Mouse (Mus musculus) layer of hippocampus, adult 2 months (tissue): ENCODE measurements around the gene Ciart. TPM values are rescaled to one million over a fixed set of nuclear protein-coding genes. Genes with fewer than 3 reads are reported as not detected.

ENCODE experiments used
- DNase-seq, 2 experiments: peaks; one replicate each; pipeline ENCODE4 v3.0.0; 2022; ENCODE audit warnings: low spot score in 2 of 2
- H3K27ac ChIP-seq: fragments of 200-600 bp; 2 replicates; pipeline ENCODE4 v1.8.1; 2022
- H3K4me3 ChIP-seq: fragments of 200-600 bp; 2 replicates; pipeline ENCODE4 v1.8.1; 2022; ENCODE audit warnings: mild to moderate bottlenecking
- CTCF ChIP-seq: fragments of 200-600 bp; conservative IDR thresholded peaks from 2 replicates; pipeline ENCODE4 v1.8.1; 2022; ENCODE audit warnings: antibody characterized with exemption, mild to moderate bottlenecking, moderate library complexity
- total RNA-seq, 2 experiments: library from RNA; stranded (reverse); gene quantifications; 2 replicates each; pipeline ENCODE4 v1.2.3; 2021

Gene Ciart
- total RNA-seq, 2 experiments from 2014 or later: 10.3 to 11.7 TPM

DNA sequence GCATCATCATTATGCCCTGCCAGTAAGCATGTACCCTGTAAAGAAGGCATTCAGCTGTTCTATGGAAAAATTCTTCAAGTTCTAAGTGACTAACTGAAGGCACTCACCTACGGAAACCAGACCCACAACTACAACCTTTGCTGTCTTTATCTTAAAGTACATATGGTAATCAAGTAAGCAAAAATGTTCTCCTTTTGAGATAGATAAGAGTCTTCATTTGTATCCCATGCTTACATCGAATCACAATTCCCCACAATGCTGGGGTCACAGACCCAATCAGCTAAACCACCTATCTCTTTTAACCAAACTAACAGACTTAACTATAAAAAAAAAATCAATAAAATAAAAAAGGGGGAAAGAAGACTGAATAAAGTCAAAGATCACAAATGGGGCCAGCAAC lies 42.8 kb downstream of the Ciart start:
- Histone ChIP-seq H3K4me3 (no peak overlapping the region), H3K27ac (no peak overlapping the region)
- no peak for DNase-seq
- TF ChIP-seq CTCF: no peak

DNA sequence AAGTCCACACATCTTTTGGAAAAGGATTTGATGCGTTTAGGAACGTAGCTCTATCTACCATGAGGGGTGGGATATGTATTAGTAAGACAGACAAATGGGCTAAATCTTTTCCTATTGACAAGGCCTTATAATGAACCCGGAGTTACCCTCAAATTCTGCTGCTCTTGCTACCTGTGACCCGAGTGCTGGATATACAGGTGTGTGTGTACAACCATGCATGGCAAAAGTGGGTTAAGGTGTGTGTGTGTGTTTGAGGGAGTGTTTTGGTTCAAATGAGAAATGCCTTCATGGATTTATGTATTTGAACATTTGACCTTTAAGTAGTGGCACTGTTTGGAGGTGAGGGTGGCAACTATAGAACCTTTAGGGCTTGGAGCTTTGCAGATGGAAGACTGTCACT lies 53.0 kb downstream of the Ciart start:
- Histone ChIP-seq H3K27ac (no peak overlapping the region), H3K4me3 (no peak overlapping the region)
- TF ChIP-seq CTCF: no peak
- no peak for DNase-seq

Other genes starting within 250 kb of the Ciart start
- gene Mcl1, start 223.5 kb downstream of the Ciart start, total RNA-seq: 10 to 100 TPM; 49.6 to 55.2 TPM
- gene Adamtsl4, start 194.3 kb downstream of the Ciart start, total RNA-seq: 1 to 10 TPM; 7.0 to 7.9 TPM
- gene Ecm1, start 142.7 kb downstream of the Ciart start, total RNA-seq: 10 to 100 TPM in 1 of 2 experiments, 1 to 10 TPM in 1; 9.3 to 10.5 TPM
- gene Tars2, start 122.0 kb downstream of the Ciart start, total RNA-seq: 10 to 100 TPM; 43.1 to 44.0 TPM
- 10 to 100 TPM; 60.3 to 65.5 TPM for gene Rprd2, start 63.4 kb downstream of the Ciart start, total RNA-seq
- gene Prpf3, start 26.4 kb downstream of the Ciart start, total RNA-seq: 10 to 100 TPM; 33.0 to 38.1 TPM
- 100 to 1,000 TPM; 155 to 164 TPM for gene Mrps21, start 10.7 kb downstream of the Ciart start, total RNA-seq
- gene BC028528, start 9.8 kb upstream of the Ciart start, total RNA-seq: 1 to 10 TPM; 3.4 to 4.8 TPM
- 10 to 100 TPM; 69.0 to 79.8 TPM for gene Aph1a, start 11.7 kb upstream of the Ciart start, total RNA-seq
- 1 to 10 TPM; 6.9 to 9.9 TPM for gene Car14, start 22.4 kb upstream of the Ciart start, total RNA-seq
- gene Anp32e, start 47.0 kb upstream of the Ciart start, total RNA-seq: 10 to 100 TPM; 78.9 to 80.6 TPM
- 10 to 100 TPM; 39.3 to 44.1 TPM for gene Plekho1, start 113.8 kb upstream of the Ciart start, total RNA-seq
- 10 to 100 TPM; 45.5 to 48.3 TPM for gene Vps45, start 176.2 kb upstream of the Ciart start, total RNA-seq
- gene Otud7b, start 222.3 kb upstream of the Ciart start, total RNA-seq: 10 to 100 TPM; 30.1 to 33.4 TPM